In genomic region chr7:138374376-138374775, GRCm38 (mm10) we compare ENCODE assay signal across 21 mouse cellular contexts. TPM values are rescaled to one million over a fixed set of nuclear protein-coding genes. Genes with fewer than 3 reads are reported as not detected.
DNase-seq lines count a peak whose midpoint lies in the region; ATAC-seq and TF ChIP-seq lines count a peak whose summit lies in the region.
"Had no signal": no experiment of that assay in that cellular context is flagged by ENCODE, and none has a peak within 500 bp of the region (broad histone marks: within the 10 kb centered on the region; RNA-seq: fewer than 3 reads in every experiment).

No protein-coding gene starts in this region.

- H3K27me3 ChIP-seq in kidney, postnatal 0 days (ENCODE audit: insufficient read depth, low read length): no peaks in the 10 kb centered on the region
- H3K27me3 ChIP-seq in lung, embryonic 15.5 days: no peaks in the 10 kb centered on the region
- no peaks in the 10 kb centered on the region for H3K27me3 ChIP-seq in lung, postnatal 0 days (replicated peaks; ENCODE audit: insufficient read depth, low read length)
- H3K27me3 ChIP-seq: embryonic facial prominence, embryonic 15.5 days had no signal

- H3K9me3 ChIP-seq in kidney, postnatal 0 days (replicated peaks; ENCODE audit: low read length): no peaks in the 10 kb centered on the region
- no peaks in the 10 kb centered on the region for H3K9me3 ChIP-seq in lung, embryonic 15.5 days
- no peaks in the 10 kb centered on the region for H3K9me3 ChIP-seq in lung, postnatal 0 days (ENCODE audit: low read length)
- H3K9me3 ChIP-seq: embryonic facial prominence, embryonic 15.5 days; forebrain, embryonic 10.5 days; heart, embryonic 13.5 days had no signal

- H3K36me3 ChIP-seq in kidney, postnatal 0 days (ENCODE audit: insufficient read depth, low read length): no peaks in the 10 kb centered on the region
- no peaks in the 10 kb centered on the region for H3K36me3 ChIP-seq in lung, embryonic 15.5 days
- H3K36me3 ChIP-seq in lung, postnatal 0 days (ENCODE audit: insufficient read depth, low read length): no peaks in the 10 kb centered on the region
- H3K36me3 ChIP-seq: embryonic facial prominence, embryonic 15.5 days; forebrain, embryonic 10.5 days; heart, embryonic 13.5 days had no signal

- no peak overlapping the region for H3K27ac ChIP-seq in kidney, postnatal 0 days
- H3K27ac ChIP-seq in lung, embryonic 15.5 days: peak overlapping the region; percentile 75
- H3K27ac ChIP-seq in lung, postnatal 0 days (ENCODE audit: low read length): no peak overlapping the region; the same call in 1 of the 2 replicates
- H3K27ac ChIP-seq: embryonic facial prominence, embryonic 15.5 days; forebrain, embryonic 10.5 days; gastrocnemius, adult 2 months; heart, embryonic 13.5 days had no signal

- peak; percentile 9 for DNase-seq in kidney, postnatal 0 days (ENCODE audit: low spot score)
- no peak for DNase-seq in kidney, postnatal 14 days
- DNase-seq in lung, postnatal 4 days: no peak
- DNase-seq in lung, postnatal 0 days (ENCODE audit: low spot score): peak; percentile 24
- DNase-seq: adrenal gland, adult 8-10 months; adrenal gland, postnatal 36 days; cerebellum, adult 11 months; cerebellum, adult 8-10 months; cerebellum, postnatal 14 days; embryo, embryonic 11 days; gastrocnemius, adult 2 months; gastrocnemius, postnatal 25 days; heart, postnatal 36 days had no signal

- no peaks in the 10 kb centered on the region; the same call in 1 of the 2 replicates for H3K4me1 ChIP-seq in kidney, postnatal 0 days (replicated peaks; ENCODE audit: insufficient read depth, low read length)
- peaks cover 14% of the 10 kb centered on the region for H3K4me1 ChIP-seq in lung, embryonic 15.5 days
- 0 out of 2 replicates have a peak, but pooled peaks cover 5% of the 10 kb centered on the region for H3K4me1 ChIP-seq in lung, postnatal 0 days (ENCODE audit: insufficient read depth, low read depth, low read length)
- H3K4me1 ChIP-seq: embryonic facial prominence, embryonic 15.5 days; heart, embryonic 13.5 days had no signal

- H3K9ac ChIP-seq in kidney, postnatal 0 days (ENCODE audit: low read depth, low read length): no peak overlapping the region
- H3K9ac ChIP-seq in lung, embryonic 15.5 days: no peak overlapping the region
- no peak overlapping the region for H3K9ac ChIP-seq in lung, postnatal 0 days (replicated peaks; ENCODE audit: low read depth)
- H3K9ac ChIP-seq: embryonic facial prominence, embryonic 15.5 days; heart, embryonic 13.5 days had no signal

- ATAC-seq in kidney, postnatal 0 days (replicated peaks; ENCODE audit: low FRiP score, low read depth): no peak
- ATAC-seq in lung, embryonic 15.5 days (ENCODE audit: borderline replicate concordance, extremely low read depth, low FRiP score, low TSS enrichment): no peak
- no peak for ATAC-seq in lung, postnatal 0 days
- ATAC-seq in cerebellum, adult (ENCODE audit: insufficient number of reproducible peaks, low FRiP score, low TSS enrichment): no peak
- ATAC-seq: forebrain, embryonic 14.5 days had no signal

- TF ChIP-seq CTCF in kidney, postnatal 0 days (IDR thresholded peaks at IDR 0.05; ENCODE audit: low read depth): no peak
- no peak for TF ChIP-seq CTCF in lung, postnatal 0 days (IDR thresholded peaks at IDR 0.05)

- H3K4me2 ChIP-seq in kidney, postnatal 0 days (ENCODE audit: low read length): no peak overlapping the region
- no peak overlapping the region for H3K4me2 ChIP-seq in lung, embryonic 15.5 days
- no peak overlapping the region for H3K4me2 ChIP-seq in lung, postnatal 0 days (replicated peaks; ENCODE audit: low read depth, low read length)
- H3K4me2 ChIP-seq: embryonic facial prominence, embryonic 15.5 days; heart, embryonic 13.5 days had no signal

- WGBS in kidney, postnatal 0 days: 47% methylated on average over 7 of the region's 7 CpGs
- WGBS in lung, embryonic 15.5 days: 35% methylated on average over 7 of the region's 7 CpGs
- WGBS in lung, postnatal 0 days: 39% methylated on average over 7 of the region's 7 CpGs

- H3K4me3 ChIP-seq in kidney, postnatal 0 days (replicated peaks; ENCODE audit: low read depth, low read length): no peak overlapping the region
- H3K4me3 ChIP-seq in lung, embryonic 15.5 days: no peak overlapping the region
- no peak overlapping the region for H3K4me3 ChIP-seq in lung, postnatal 0 days (ENCODE audit: low read depth, low read length)
- H3K4me3 ChIP-seq: embryonic facial prominence, embryonic 15.5 days; erythroblast, embryonic 14.5 days; forebrain, embryonic 10.5 days; gastrocnemius, adult 2 months; heart, embryonic 13.5 days had no signal

- TF ChIP-seq EP300 in lung, postnatal 0 days (IDR thresholded peaks at IDR 0.05): no peak

RNA-seq across cellular contexts. Expression of gene Tcerg1l, which starts 23.2 kb away (rescaled TPM):
- polyA plus RNA-seq in kidney, postnatal 0 days (2015; fragmentation: Nextera tagmentation; extraction: Ambion mirVana): 1.4 and 2.0 TPM in 2 replicates
- 0.62 and 0.73 TPM in 2 replicates for polyA plus RNA-seq in lung, embryonic 15.5 days (2015; fragmentation: Nextera tagmentation; extraction: Ambion mirVana)
- polyA plus RNA-seq in lung, postnatal 0 days (2015; fragmentation: Nextera tagmentation; extraction: Ambion mirVana): 0.33 and 0.38 TPM in 2 replicates
- polyA plus RNA-seq: erythroblast, embryonic 14.5 days; heart, postnatal 0 days had no signal

Comparison
In these comparisons a context has a peak if more than half of its experiments do, and no peak if none do; other contexts are left out.
1. DNase-seq: peak in kidney, postnatal 0 days (single experiment) and lung, postnatal 0 days (single experiment); none in kidney, postnatal 14 days (single experiment) and lung, postnatal 4 days (0 of 2).